Mouse (Mus musculus): Measurements from ENCODE around the gene Smad5. TPM values are rescaled to one million over a fixed set of nuclear protein-coding genes. Genes with fewer than 3 reads are reported as not detected.

The Smad5 gene
- polyA plus RNA-seq, 3 experiments from 2014 or later: 7.3 to 10.6 (median 10.5) TPM

DNA sequence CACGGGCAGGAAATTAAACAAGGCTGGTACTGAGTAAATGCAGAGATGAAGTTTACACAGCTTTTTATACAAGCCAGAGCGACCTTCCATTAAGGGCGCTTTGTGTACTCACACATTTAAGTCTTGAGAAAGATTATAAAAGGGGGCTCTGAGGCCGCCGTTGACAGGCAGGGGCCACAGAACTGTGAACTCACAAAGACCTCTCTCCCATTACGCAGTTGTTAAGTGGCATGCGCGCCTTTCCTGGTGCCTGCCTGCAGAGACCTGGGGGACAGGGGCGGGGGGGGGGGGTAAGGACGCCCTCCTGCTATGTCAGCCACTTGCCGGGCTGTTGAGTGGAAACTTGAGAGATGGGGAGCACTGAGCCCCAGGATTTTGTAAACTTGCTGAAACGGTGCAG, 54.4 kb downstream of the Smad5 start:
- ATAC-seq: no peak

DNA sequence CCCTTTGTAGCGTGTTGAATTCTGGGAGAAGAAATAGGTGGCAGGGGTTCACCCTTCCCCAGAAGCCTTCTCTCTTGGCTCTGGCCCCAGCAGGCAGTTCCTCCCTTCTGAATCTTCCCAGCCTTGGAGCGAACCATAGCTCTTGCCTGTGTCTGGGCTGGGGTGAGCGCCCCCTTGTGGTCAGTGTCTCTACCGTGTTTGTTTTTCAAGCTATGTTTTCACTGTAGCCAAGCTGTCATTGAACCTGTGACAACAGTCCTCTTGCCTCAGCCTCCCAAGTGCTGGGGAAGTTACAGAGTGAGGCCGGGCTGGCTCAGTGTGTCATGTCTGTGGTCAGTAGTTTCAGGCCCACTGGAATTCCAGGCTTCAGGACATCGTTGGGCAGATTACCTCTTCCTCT, 55.7 kb downstream of the Smad5 start:
- ATAC-seq: no peak

DNA sequence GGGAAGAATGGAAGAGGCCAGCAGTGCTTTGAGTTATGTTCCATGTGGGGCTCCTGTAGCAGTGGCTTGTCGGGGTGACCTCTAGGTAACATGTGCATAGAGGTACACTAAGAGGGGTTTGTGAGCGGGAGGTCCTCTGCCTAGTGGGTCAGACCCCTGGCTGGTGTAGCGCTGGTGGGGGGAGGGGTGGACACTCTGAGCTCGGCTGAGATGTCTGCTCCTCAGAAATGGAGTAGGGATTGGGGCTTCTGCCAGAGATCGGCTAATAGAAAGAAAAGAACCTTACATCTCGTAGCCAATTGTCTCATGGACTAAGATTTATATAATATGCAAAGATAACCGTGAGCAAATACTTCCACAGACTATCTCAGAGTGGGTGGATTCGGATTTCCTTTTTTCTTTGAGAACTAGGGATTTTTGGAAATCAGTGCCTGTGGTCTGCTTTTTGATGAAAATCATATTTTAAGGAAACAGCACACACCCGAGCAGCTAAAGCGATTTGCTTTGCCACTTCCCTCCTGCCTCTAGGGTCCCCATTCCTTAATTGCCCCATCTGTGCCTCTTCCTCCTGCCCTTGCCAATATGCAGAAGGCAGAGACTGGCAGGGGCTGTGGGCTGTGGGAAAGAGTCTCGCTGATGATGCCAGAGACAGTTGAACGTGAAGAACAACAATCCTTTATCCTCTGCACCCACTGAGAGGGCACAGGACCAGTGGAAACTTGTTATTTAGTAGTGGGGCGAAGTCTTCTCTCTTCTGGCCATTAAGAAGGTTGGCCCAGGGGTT, 59.8 kb downstream of the Smad5 start:
- ATAC-seq: no peak

DNA sequence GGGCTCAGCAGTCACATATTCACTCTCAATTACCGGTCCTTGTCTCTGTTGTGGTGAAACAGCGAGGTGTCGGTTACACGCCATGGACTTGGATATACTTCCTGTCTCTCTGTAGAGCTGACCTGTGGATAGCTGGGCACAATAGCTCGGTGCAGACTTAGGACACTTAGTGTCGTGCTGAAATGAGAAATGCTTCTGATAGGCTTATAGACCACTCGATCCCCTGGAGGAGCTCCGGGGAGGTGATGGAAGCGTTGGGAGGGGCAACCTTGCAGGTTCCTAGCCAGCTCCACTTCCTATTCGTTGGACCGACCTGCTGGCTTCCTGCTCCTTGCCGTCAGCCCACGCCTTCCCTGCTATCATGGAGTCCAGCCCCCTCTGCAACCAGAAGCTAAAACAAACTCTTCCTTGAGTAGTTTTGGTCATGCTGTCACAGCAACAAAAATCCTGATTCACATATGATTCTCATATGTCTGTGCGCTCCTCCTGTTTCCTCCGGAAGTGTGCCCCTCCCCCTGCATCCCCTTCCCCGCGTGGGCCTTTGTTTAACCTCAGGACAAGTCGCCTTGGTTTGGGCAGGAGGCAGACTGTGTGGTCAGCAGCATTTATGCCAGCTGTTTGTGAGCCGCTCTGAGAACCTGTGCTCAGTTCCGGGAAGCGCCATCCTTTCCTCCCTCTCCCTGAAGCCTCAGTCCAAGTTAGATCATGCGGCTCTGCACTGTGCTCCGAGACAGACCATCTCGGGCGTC, 62.6 kb downstream of the Smad5 start:
- peak; percentile 65 for ATAC-seq

DNA sequence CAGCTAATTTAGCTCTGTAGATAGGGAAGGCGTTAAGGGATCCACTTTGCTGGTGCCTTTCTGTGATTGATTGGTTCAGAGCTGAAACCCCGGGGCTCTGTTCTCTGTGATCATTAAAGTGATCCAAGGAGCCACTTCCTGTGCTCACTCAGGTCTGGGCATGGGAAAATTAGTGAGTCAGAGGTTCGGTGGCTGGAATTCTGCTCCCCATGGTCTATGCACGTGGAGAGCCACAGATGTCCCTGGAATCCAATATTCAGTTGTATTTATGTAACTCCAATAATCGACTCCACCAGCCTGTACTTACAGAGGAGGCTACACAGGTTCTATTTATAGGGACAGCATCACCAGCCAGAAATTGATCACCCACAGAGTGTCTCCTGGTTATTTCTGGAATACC, 63.4 kb downstream of the Smad5 start:
- no peak for ATAC-seq

DNA sequence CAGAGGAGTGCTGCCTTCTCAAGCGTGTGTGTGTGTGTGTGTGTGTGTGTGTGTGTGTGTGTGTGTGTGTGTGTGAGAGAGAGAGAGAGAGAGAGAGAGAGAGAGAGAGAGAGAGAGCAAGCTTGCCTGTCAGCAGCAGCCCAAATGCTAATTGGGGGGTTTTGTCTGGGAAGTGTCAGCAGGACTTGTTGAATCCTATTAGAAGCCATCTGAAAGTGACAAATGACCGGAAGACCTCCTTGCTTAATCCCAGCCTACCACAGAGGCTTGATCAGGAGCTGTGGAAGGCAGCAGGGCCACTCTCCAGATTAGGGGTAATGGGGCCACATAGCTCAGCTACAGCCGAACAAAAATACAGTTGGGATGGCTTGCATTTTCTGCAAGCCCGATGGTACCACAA, 66.6 kb downstream of the Smad5 start:
- ATAC-seq: no peak

DNA sequence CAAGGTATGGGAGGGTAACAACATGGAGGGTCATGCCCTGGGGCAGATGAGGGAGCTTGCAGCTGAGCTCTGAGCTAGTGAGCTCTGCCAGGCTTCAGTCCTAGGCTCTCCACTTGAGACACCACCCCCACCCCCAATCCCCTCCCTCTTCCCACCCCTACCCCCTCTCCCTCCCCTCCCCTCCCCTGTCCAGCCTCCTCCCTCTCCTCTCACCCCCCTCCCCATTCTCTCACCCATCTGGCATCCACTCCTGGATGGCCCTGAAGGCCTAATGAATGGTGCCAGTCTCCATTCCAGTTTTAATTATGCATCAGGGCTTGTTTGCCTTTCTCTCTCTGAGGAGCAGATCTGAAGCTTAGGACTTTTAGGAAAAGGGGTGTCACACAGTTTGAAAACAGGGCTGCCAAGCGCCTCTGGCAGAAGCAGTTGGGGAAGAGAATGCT, 67.3 kb downstream of the Smad5 start:
- no peak for ATAC-seq

DNA sequence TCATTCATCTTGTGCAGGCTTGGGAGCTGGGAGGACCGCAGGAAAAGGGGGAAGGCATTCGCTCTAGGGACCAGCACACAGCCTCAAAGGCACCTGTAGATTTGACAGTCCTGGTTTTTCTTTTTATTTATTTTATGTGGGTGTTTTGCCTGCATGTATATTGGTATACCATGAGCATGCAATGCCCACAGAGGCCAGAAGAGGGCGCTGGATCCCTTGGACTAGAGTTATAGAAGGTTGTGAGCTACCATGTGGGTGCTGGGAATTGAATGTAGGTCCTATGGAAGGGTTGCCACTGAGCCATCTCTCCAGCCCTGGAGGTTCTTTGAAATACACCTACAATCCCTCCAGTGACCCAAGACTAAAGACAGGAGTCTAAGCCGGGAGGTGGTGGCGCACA, 68.0 kb downstream of the Smad5 start:
- no peak for ATAC-seq

DNA sequence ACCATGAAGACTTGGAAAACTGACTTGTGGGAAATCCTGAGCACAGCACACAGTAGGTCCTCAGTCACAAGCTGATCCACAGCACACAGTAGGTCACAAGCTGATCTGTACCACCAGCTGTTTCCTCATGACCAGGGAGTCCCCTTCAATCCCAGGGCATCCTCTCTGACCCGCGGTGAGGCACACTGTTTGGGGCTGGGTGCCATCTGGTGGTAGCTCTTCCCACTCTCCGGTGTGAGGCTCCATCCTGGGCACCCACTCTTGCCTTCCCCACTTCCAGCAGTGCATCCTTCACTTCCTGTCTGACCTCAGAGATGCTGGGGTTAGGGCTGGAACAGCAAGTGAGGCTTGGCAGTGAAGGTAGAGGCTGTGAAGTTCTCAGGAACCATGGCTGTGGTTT, 69.8 kb downstream of the Smad5 start:
- ATAC-seq: no peak

DNA sequence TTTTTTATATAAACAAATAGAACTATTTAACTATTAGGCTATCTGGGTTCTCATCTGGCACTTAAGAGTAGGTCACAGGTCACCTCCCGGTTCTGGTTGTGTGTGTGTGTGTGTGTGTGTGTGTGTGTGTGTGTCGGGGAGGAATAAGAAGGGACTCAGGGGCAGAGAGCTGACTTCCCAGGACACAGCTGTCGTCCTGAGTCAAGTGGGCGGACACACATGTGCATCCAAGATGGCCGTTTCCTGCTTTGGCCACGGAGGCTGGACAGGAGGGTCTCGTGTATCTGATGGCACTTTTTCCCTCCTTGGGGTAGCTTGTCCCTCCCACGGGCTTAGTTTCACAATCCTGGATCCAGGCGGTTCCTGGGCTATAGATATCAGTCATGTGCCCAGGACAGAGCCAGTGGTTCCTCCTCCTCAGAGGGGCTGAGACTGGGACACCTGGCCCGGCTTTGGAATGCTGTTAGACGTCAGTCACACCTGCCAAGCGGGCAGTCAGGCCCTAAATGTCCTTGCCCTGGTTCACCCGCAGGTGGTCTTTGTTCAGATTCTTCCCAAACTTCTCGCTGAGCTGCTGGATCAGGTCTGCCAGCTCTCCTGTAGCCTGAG, 70.6 kb downstream of the Smad5 start:
- no peak for ATAC-seq

DNA sequence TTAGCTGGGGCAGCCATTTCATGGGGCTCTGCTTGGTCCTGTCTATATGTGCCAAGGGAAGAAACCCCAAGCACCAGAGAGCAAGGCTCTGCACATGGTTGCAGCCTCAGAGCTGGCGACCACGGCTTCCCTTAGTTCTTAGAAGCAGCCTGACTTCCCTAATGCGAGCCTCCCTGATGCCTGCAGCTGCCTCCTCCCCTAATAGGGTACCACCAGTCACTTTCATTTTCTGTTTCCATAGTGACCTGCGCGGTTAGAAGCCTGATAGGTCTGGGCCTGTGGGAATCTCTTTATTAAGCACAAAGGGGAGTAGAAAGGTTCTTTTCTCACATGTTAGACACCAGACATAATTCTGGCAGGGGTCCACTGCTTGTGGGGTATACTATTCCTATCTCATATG, 71.5 kb downstream of the Smad5 start:
- peak; percentile 93 for ATAC-seq

DNA sequence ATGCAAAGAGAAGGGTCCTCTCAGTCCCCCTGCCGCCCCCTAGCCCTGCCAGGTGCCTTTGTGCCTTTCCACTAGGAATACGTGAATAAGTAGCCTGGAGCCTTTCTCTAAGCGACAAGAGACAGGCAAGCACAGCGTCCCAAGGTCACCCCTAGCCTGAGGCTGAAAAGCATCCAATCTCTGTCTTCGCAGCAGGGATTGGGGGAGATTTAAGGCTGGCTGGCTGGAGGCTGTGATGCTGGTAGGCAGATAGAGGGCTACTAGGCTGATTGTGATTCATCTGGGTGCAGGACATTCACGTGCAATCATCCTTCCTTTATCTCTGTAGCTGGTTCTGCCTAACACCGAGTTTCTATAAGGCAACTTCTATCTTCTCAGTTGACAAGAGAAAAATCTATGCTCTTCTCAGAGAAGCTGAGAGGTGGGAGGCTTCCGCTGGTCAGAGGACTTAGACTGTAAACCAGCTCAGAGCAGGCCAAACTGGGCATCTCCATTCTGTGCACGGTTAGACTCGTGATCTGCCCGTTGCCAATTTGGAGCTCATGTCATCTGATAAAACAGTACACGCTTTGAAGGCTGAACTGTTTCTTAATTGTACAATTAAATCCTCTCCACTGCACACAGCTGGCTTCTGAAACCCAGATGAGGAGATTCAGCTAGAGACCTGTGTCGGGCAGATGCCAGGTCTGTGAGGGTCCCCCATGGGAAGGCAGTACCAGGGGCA, 78.1 kb downstream of the Smad5 start:
- ATAC-seq: no peak

DNA sequence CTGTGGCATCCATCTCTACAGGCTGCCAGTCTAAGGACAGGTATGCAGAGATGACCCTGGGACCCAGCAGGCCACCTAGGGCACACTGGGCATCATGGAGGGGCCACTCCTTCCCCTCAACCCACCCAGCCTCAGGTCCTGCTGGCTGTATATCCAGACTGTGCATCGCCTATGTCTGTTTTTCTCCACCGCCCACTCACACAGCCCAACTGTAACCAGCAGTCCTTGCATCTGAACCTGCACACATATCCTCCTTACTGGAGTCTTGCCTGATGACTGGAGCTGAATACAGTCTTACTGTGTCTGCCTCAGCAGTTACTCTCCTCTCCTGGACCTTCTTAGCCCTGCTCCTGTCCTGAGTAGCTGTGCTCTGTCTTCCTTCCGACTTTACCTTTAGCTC, 78.9 kb downstream of the Smad5 start:
- no peak for ATAC-seq

DNA sequence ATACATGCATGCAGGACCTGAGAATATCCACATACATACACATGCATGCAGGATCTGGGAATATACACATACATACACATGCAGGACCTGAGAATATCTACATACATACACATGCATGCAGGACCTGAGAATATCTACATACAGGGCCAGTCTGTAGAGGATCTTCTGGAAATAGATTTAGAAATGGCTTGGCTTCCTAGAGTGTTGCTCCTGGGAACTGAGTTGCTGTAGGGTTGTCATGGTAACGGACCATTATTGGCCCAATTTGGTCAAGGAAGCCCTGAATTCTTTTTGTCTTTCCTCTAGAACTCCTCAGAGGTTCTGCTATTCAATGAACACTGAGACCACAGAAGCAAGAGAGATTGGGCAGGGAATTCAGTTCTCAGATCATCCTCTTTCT, 79.8 kb downstream of the Smad5 start:
- no peak for ATAC-seq

DNA sequence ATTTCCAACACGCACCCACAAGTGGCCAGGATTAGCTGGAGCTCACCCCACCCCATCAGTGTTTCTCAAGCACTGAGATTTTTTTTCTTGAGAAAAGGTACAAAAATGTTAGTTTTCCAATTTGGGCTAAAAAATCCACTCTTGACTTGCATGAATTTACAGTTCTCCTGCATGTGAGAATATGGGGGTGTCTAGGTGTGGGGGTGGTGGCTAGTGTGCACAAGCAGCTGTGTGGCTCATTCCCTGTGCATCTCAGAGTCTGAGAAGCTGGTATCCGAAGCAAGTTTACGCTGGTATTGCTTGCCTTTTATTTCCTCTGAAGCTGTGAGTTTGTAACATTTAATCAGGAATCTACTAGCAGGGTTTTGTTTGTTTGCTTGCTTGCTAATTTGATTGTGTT, 87.9 kb downstream of the Smad5 start:
- no peak for ATAC-seq

Other genes starting within 250 kb of the Smad5 start
- gene Il9, start 220.8 kb upstream of the Smad5 start, polyA plus RNA-seq (2017; shearing (Covaris generic)): not detected
- 1 to 10 TPM in 2 of 3 experiments, under 1 TPM in 1; 0.23 to 2.1 (median 1.5) TPM for gene Fbxl21, start 180.5 kb upstream of the Smad5 start, polyA plus RNA-seq (2017; shearing (Covaris generic))
- gene Lect2, start 154.5 kb upstream of the Smad5 start, polyA plus RNA-seq (2017; shearing (Covaris generic)): not detected
- 1 to 10 TPM in 1 of 3 experiments, under 1 TPM in 1, not detected in 1; 0.41 to 1.1 TPM for gene Tgfbi, start 93.5 kb upstream of the Smad5 start, polyA plus RNA-seq (2017; shearing (Covaris generic))
- gene Gm45623, start 50.8 kb downstream of the Smad5 start, polyA plus RNA-seq (2017; shearing (Covaris generic)): not detected
- gene Trpc7, start 193.0 kb downstream of the Smad5 start, polyA plus RNA-seq (2017; shearing (Covaris generic)): not detected